ENCODE assay signal across 7 mouse cellular contexts in genomic region chr5:120088561-120088960, GRCm38 (mm10). TPM values are rescaled to one million over a fixed set of nuclear protein-coding genes. Genes with fewer than 3 reads are reported as not detected.
DNase-seq lines count a peak whose midpoint lies in the region; ATAC-seq and TF ChIP-seq lines count a peak whose summit lies in the region.

No protein-coding gene starts in this region.

- H3K27me3 ChIP-seq in hindbrain, postnatal 0 days (ENCODE audit: insufficient read depth, low read length): peaks cover 11% of the 10 kb centered on the region
- H3K27me3 ChIP-seq in midbrain, embryonic 11.5 days (ENCODE audit: control insufficient read depth, insufficient read depth, low read length): peaks cover 2% of the 10 kb centered on the region

- whole genome bisulfite sequencing in hindbrain, postnatal 0 days: 2% methylated on average over 16 of the region's 16 CpGs
- WGBS in midbrain, embryonic 11.5 days: 2% methylated on average over 16 of the region's 16 CpGs

- no peaks in the 10 kb centered on the region for H3K4me1 ChIP-seq in hindbrain, postnatal 0 days (ENCODE audit: insufficient read depth, low read length)
- H3K4me1 ChIP-seq in midbrain, embryonic 11.5 days (ENCODE audit: control insufficient read depth, insufficient read depth, low read length): no peaks in the 10 kb centered on the region

- peak; percentile 95 for DNase-seq in ZHBTc4 (ENCODE audit: low read depth, low spot score)
- peak; percentile 67 for DNase-seq in cerebellum, adult 9-10 months
- peak; percentile 56 to 80 for DNase-seq in frontal cortex, postnatal 10 days (ENCODE audit: low spot score in 2 of 2)
- peak; percentile 97 for DNase-seq in hindbrain, postnatal 0 days (ENCODE audit: low spot score)
- DNase-seq in left cerebral cortex, adult 9 months (ENCODE audit: low spot score in 2 of 2): peak; percentile 36 to 79
- peak; percentile 99 for DNase-seq in midbrain, embryonic 11.5 days (ENCODE audit: low spot score, missing footprints)
- peak; percentile 64 for DNase-seq in spleen, adult 12 weeks (ENCODE audit: low spot score)

- H3K36me3 ChIP-seq in hindbrain, postnatal 0 days (ENCODE audit: insufficient read depth, low read length): no peaks in the 10 kb centered on the region
- H3K36me3 ChIP-seq in midbrain, embryonic 11.5 days (ENCODE audit: control insufficient read depth, insufficient read depth, low read length): no peaks in the 10 kb centered on the region

- H3K9ac ChIP-seq in hindbrain, postnatal 0 days (replicated peaks; ENCODE audit: low read length): no peak overlapping the region
- H3K9ac ChIP-seq in midbrain, embryonic 11.5 days (ENCODE audit: low read length): no peak overlapping the region

- ATAC-seq in hindbrain, postnatal 0 days: 0 out of 2 replicates have a peak, but pooled peaks have one; percentile 59
- ATAC-seq in midbrain, embryonic 11.5 days (ENCODE audit: low FRiP score): peak; percentile 48; the same call in 1 of the 2 replicates

- H3K4me2 ChIP-seq in hindbrain, postnatal 0 days (ENCODE audit: low read depth, low read length): peak overlapping the region; percentile 24; the same call in 1 of the 2 replicates
- H3K4me2 ChIP-seq in midbrain, embryonic 11.5 days: no peak overlapping the region

- no peak overlapping the region for H3K4me3 ChIP-seq in hindbrain, postnatal 0 days (ENCODE audit: low read length)
- no peak overlapping the region for H3K4me3 ChIP-seq in midbrain, embryonic 11.5 days (ENCODE audit: low read depth, low read length)

- no peaks in the 10 kb centered on the region for H3K9me3 ChIP-seq in hindbrain, postnatal 0 days (ENCODE audit: low read length)
- H3K9me3 ChIP-seq in midbrain, embryonic 11.5 days (ENCODE audit: control insufficient read depth, low read length): no peaks in the 10 kb centered on the region

- TF ChIP-seq CTCF in hindbrain, postnatal 0 days (IDR thresholded peaks at IDR 0.05; ENCODE audit: low read depth): peak; percentile 99

- H3K27ac ChIP-seq in hindbrain, postnatal 0 days: no peak overlapping the region
- no peak overlapping the region for H3K27ac ChIP-seq in midbrain, embryonic 11.5 days (ENCODE audit: low read depth, low read length)

RNA-seq across cellular contexts. Expression of gene Rbm19, which starts 27.7 kb away (rescaled TPM):
- total RNA-seq in hindbrain, postnatal 0 days (2014; rRNA removed): 33.4 and 33.8 TPM in 2 replicates
- 15.5 and 17.2 TPM in 2 replicates for polyA plus RNA-seq in hindbrain, postnatal 0 days (2015; fragmentation: Nextera tagmentation; extraction: Ambion mirVana)
- 23.0 and 24.5 TPM in 2 replicates for polyA plus RNA-seq in midbrain, embryonic 11.5 days (2014; fragmentation: Nextera tagmentation; extraction: Ambion mirVana)
